Mouse (Mus musculus): ENCODE results near the gene Hlcs.

DNA sequence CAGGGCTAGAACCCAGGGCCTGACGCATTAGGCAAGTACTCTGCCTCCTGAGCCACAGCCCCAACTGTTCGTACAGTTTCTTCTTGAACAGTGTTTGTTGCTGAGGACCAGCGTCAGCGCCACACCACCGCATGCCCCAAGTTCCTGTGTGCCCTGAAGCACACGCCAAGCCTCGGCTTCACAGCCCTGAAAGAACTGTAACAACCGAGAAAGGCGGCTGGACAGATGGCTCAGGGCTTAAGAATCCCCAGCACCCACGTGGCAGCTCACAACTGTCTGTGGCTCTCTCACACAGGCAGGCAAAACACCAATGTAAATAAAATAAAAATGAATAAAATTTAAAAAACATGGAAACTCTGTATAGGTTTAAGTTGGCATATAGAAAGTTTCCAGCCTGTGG, 104.5 kb downstream of the Hlcs start:
- TF ChIP-seq CTCF (IDR thresholded peaks at IDR 0.05; ENCODE audit: low read depth, low read length) (no peak), POLR2A (IDR thresholded peaks at IDR 0.05; ENCODE audit: insufficient read depth, low read length) (no peak)

Measured in ES-Bruce4 (cell line).